Mouse (Mus musculus) hindbrain, embryonic 13.5 days (tissue): ENCODE results near the gene Csf2rb2. TPM values are rescaled to one million over a fixed set of nuclear protein-coding genes. Genes with fewer than 3 reads are reported as not detected.
"Not testable (repeated sequence)": the region's sequence is repeated elsewhere in the genome, so short reads cannot be mapped to it uniquely, and the experiment has no call there.

Experiments used
- ATAC-seq: fragments of 200-750 bp; cut with Nextera tagmentation; 2 replicates; pipeline ENCODE4 v1.8.0; 2017; ENCODE audit warnings: moderate TSS enrichment; ENCODE audit not compliant: low FRiP score
- H3K27ac ChIP-seq: fragments of 300-500 bp; sonication (generic); 2 replicates; pipeline ENCODE4 v1.5.1; 2015; ENCODE audit warnings: inconsistent platforms, mild to moderate bottlenecking, moderate library complexity
- H3K27me3 ChIP-seq: fragments of 300-500 bp; sonication (generic); 2 replicates; pipeline ENCODE4 v1.6.1; 2015; ENCODE audit warnings: mild to moderate bottlenecking, inconsistent platforms
- H3K36me3 ChIP-seq: fragments of 300-500 bp; sonication (generic); 2 replicates; pipeline ENCODE4 v1.6.1; 2015; ENCODE audit warnings: mild to moderate bottlenecking, inconsistent platforms
- H3K4me1 ChIP-seq: fragments of 300-500 bp; sonication (generic); replicated peaks from 2 replicates; pipeline ENCODE4 v1.6.1; 2015; ENCODE audit warnings: inconsistent platforms
- H3K4me2 ChIP-seq: fragments of 300-500 bp; sonication (generic); 2 replicates; pipeline ENCODE4 v1.6.1; 2015; ENCODE audit warnings: inconsistent platforms, mild to moderate bottlenecking, moderate library complexity
- H3K4me3 ChIP-seq: fragments of 300-500 bp; sonication (generic); 2 replicates; pipeline ENCODE4 v1.5.1; 2015; ENCODE audit warnings: mild to moderate bottlenecking, inconsistent platforms
- H3K9ac ChIP-seq: fragments of 300-500 bp; sonication (generic); 2 replicates; pipeline ENCODE4 v1.6.1; 2015; ENCODE audit warnings: mild to moderate bottlenecking, inconsistent platforms
- H3K9me3 ChIP-seq: fragments of 300-500 bp; sonication (generic); 2 replicates; pipeline ENCODE4 v1.6.1; 2016; ENCODE audit warnings: inconsistent platforms
- WGBS: fragments of 180-500 bp; shearing (Covaris S2); methylation state at CpG from one replicate; pipeline ENCODE4 v1.1.7; 2015; 5-methylcytosine and 5-hydroxymethylcytosine counted together
- polyA plus RNA-seq: library from polyadenylated mRNA; unstranded; fragments of >200 nt; fragmentation: Nextera tagmentation; extraction: Ambion mirVana; gene quantifications from 2 replicates; pipeline ENCODE4 v1.2.1, GENCODE M21; 2015

Gene Csf2rb2
- polyA plus RNA-seq, 1 experiment from 2014 or later: 0.06 TPM

- H3K4me2 ChIP-seq: no peak overlapping the region
- H3K27ac ChIP-seq: no peak overlapping the region
- H3K4me3 ChIP-seq: no peak overlapping the region
- WGBS: 52% methylated on average over 5 of the region's 5 CpGs
- H3K27me3 ChIP-seq: no peaks in the 10 kb centered on the region
- no peaks in the 10 kb centered on the region for H3K36me3 ChIP-seq
- ATAC-seq: no peak
- no peaks in the 10 kb centered on the region for H3K9me3 ChIP-seq
- H3K4me1 ChIP-seq: peaks cover 5% of the 10 kb centered on the region; the same call in 1 of the 2 replicates
- no peak overlapping the region for H3K9ac ChIP-seq
Measured at GRCm38 (mm10) chr15:78309865-78310264, 4.3 kb upstream of the Csf2rb2 start.

- no peaks in the 10 kb centered on the region for H3K36me3 ChIP-seq
- no peak for ATAC-seq
- no peak overlapping the region for H3K4me2 ChIP-seq
- no peak overlapping the region for H3K27ac ChIP-seq
- H3K4me1 ChIP-seq: no peaks in the 10 kb centered on the region
- no peak overlapping the region for H3K4me3 ChIP-seq
- H3K9me3 ChIP-seq: no peaks in the 10 kb centered on the region
- no peak overlapping the region for H3K9ac ChIP-seq
- 90% methylated on average over 6 of the region's 6 CpGs for WGBS
- H3K27me3 ChIP-seq: no peaks in the 10 kb centered on the region
Measured at GRCm38 (mm10) chr15:78303665-78304233, 1.8 kb downstream of the Csf2rb2 start.

GRCm38 (mm10) chr15:78302718-78303117 is 2.8 kb downstream of the Csf2rb2 start:
- no peak overlapping the region for H3K9ac ChIP-seq
- 97% methylated on average over 4 of the region's 4 CpGs for WGBS
- H3K4me2 ChIP-seq: no peak overlapping the region
- H3K27me3 ChIP-seq: no peaks in the 10 kb centered on the region
- no peak for ATAC-seq
- H3K27ac ChIP-seq: no peak overlapping the region
- no peaks in the 10 kb centered on the region for H3K9me3 ChIP-seq
- no peaks in the 10 kb centered on the region for H3K4me1 ChIP-seq
- H3K36me3 ChIP-seq: no peaks in the 10 kb centered on the region
- no peak overlapping the region for H3K4me3 ChIP-seq

GRCm38 (mm10) chr15:78300773-78301172 is 4.7 kb downstream of the Csf2rb2 start:
- Histone ChIP-seq H3K4me1 (no peaks in the 10 kb centered on the region), H3K4me3 (no peak overlapping the region), H3K4me2 (no peak overlapping the region), H3K9me3 (no peaks in the 10 kb centered on the region), H3K9ac (no peak overlapping the region), H3K27ac (no peak overlapping the region), H3K27me3 (no peaks in the 10 kb centered on the region), H3K36me3 (no peaks in the 10 kb centered on the region)
- no peak for ATAC-seq

- Histone ChIP-seq H3K4me3 (no peak overlapping the region), H3K36me3 (no peaks in the 10 kb centered on the region), H3K27me3 (no peaks in the 10 kb centered on the region), H3K9ac (no peak overlapping the region), H3K4me2 (no peak overlapping the region), H3K27ac (no peak overlapping the region), H3K9me3 (no peaks in the 10 kb centered on the region), H3K4me1 (no peaks in the 10 kb centered on the region)
- no peak for ATAC-seq
- 78% methylated on average over 3 of the region's 3 CpGs for WGBS
Measured at GRCm38 (mm10) chr15:78299641-78300040, 5.9 kb downstream of the Csf2rb2 start.

GRCm38 (mm10) chr15:78298558-78298957 is 7.0 kb downstream of the Csf2rb2 start:
- Histone ChIP-seq H3K4me2 (no peak overlapping the region), H3K9ac (no peak overlapping the region), H3K9me3 (no peaks in the 10 kb centered on the region), H3K36me3 (no peaks in the 10 kb centered on the region), H3K4me1 (no peaks in the 10 kb centered on the region), H3K27ac (no peak overlapping the region), H3K27me3 (no peaks in the 10 kb centered on the region), H3K4me3 (no peak overlapping the region)
- ATAC-seq: no peak
- 86% methylated on average over 1 of the region's 1 CpGs for WGBS

GRCm38 (mm10) chr15:78293716-78294115 is 11.8 kb downstream of the Csf2rb2 start:
- Histone ChIP-seq H3K4me2 (no peak overlapping the region), H3K27ac (no peak overlapping the region), H3K9me3 (no peaks in the 10 kb centered on the region), H3K27me3 (no peaks in the 10 kb centered on the region), H3K4me3 (no peak overlapping the region), H3K36me3 (no peaks in the 10 kb centered on the region), H3K4me1 (no peaks in the 10 kb centered on the region), H3K9ac (no peak overlapping the region)
- no peak for ATAC-seq
- 78% methylated on average over 4 of the region's 4 CpGs for WGBS

GRCm38 (mm10) chr15:78293228-78293627 is 12.3 kb downstream of the Csf2rb2 start:
- not testable (repeated sequence) for H3K9me3 ChIP-seq, H3K27me3 ChIP-seq, H3K9ac ChIP-seq, ATAC-seq, H3K36me3 ChIP-seq, H3K27ac ChIP-seq, H3K4me2 ChIP-seq, H3K4me1 ChIP-seq, H3K4me3 ChIP-seq
- WGBS: 6% methylated on average over 2 of the region's 2 CpGs

GRCm38 (mm10) chr15:78289775-78290174 is 15.7 kb downstream of the Csf2rb2 start:
- H3K9ac ChIP-seq, ATAC-seq, H3K4me3 ChIP-seq, H3K9me3 ChIP-seq, H3K27ac ChIP-seq, H3K4me2 ChIP-seq, H3K4me1 ChIP-seq, H3K36me3 ChIP-seq, H3K27me3 ChIP-seq: not testable (repeated sequence)
- 72% methylated on average over 5 of the region's 5 CpGs for WGBS

- 86% methylated on average over 5 of the region's 5 CpGs for WGBS
- no peak overlapping the region for H3K4me2 ChIP-seq
- no peak overlapping the region for H3K9ac ChIP-seq
- H3K4me3 ChIP-seq: no peak overlapping the region
- no peaks in the 10 kb centered on the region for H3K9me3 ChIP-seq
- H3K27me3 ChIP-seq: no peaks in the 10 kb centered on the region
- H3K4me1 ChIP-seq: no peaks in the 10 kb centered on the region
- no peak overlapping the region for H3K27ac ChIP-seq
- ATAC-seq: no peak
- H3K36me3 ChIP-seq: no peaks in the 10 kb centered on the region
Measured at GRCm38 (mm10) chr15:78287941-78288340, 17.6 kb downstream of the Csf2rb2 start.

GRCm38 (mm10) chr15:78278308-78278707 is 27.2 kb downstream of the Csf2rb2 start:
- Histone ChIP-seq H3K9me3 (no peaks in the 10 kb centered on the region), H3K4me1 (0 out of 2 replicates have a peak, but pooled peaks cover 3% of the 10 kb centered on the region), H3K27ac (no peak overlapping the region), H3K27me3 (no peaks in the 10 kb centered on the region), H3K36me3 (no peaks in the 10 kb centered on the region), H3K4me2 (no peak overlapping the region), H3K9ac (no peak overlapping the region), H3K4me3 (no peak overlapping the region)
- 86% methylated on average over 2 of the region's 2 CpGs for WGBS
- ATAC-seq: no peak

GRCm38 (mm10) chr15:78271208-78271607 is 34.3 kb downstream of the Csf2rb2 start:
- H3K4me2 ChIP-seq: no peak overlapping the region
- no peaks in the 10 kb centered on the region for H3K9me3 ChIP-seq
- H3K4me1 ChIP-seq: 0 out of 2 replicates have a peak, but pooled peaks cover 3% of the 10 kb centered on the region
- no peaks in the 10 kb centered on the region for H3K27me3 ChIP-seq
- H3K4me3 ChIP-seq: no peak overlapping the region
- no peak for ATAC-seq
- no peak overlapping the region for H3K27ac ChIP-seq
- no peaks in the 10 kb centered on the region for H3K36me3 ChIP-seq
- no peak overlapping the region for H3K9ac ChIP-seq

GRCm38 (mm10) chr15:78267865-78268264 is 37.7 kb downstream of the Csf2rb2 start:
- no peak overlapping the region for H3K9ac ChIP-seq
- H3K4me2 ChIP-seq: no peak overlapping the region
- no peak overlapping the region for H3K27ac ChIP-seq
- H3K9me3 ChIP-seq: no peaks in the 10 kb centered on the region
- H3K4me3 ChIP-seq: no peak overlapping the region
- 0 out of 2 replicates have a peak, but pooled peaks cover 2% of the 10 kb centered on the region for H3K4me1 ChIP-seq
- no peaks in the 10 kb centered on the region for H3K27me3 ChIP-seq
- no peak for ATAC-seq
- H3K36me3 ChIP-seq: no peaks in the 10 kb centered on the region
- 75% methylated on average over 4 of the region's 4 CpGs for WGBS
